Mouse (Mus musculus) thymus, adult 2 months (tissue): Measurements from ENCODE around the gene Intu. TPM values are rescaled to one million over a fixed set of nuclear protein-coding genes. Genes with fewer than 3 reads are reported as not detected.

Source experiments
- DNase-seq: peaks from one replicate; pipeline ENCODE4 v3.0.0; 2021
- H3K27ac ChIP-seq: fragments of 200-500 bp; 2 replicates; pipeline ENCODE4 v1.5.1; 2012; ENCODE audit warnings: low read length, control low read depth; ENCODE audit not compliant: control insufficient read depth, insufficient read depth
- H3K27me3 ChIP-seq: fragments of 200-500 bp; 2 replicates; pipeline ENCODE4 v1.6.1; 2012; ENCODE audit warnings: mild to moderate bottlenecking, low read length, moderate library complexity, mixed read lengths; ENCODE audit not compliant: control insufficient read depth, insufficient read depth
- H3K36me3 ChIP-seq: fragments of 200-500 bp; 2 replicates; pipeline ENCODE4 v1.6.1; 2012; ENCODE audit warnings: mild to moderate bottlenecking, low read length, moderate library complexity; ENCODE audit not compliant: control insufficient read depth, insufficient read depth
- H3K4me1 ChIP-seq: fragments of 200-500 bp; replicated peaks from 2 replicates; pipeline ENCODE4 v1.6.1; 2012; ENCODE audit warnings: low read length; ENCODE audit not compliant: control insufficient read depth, insufficient read depth
- H3K4me3 ChIP-seq: fragments of 200-500 bp; 2 replicates; pipeline ENCODE4 v1.5.1; 2012; ENCODE audit warnings: mild to moderate bottlenecking, low read length, control low read depth, moderate library complexity; ENCODE audit not compliant: control insufficient read depth, insufficient read depth
- CTCF ChIP-seq: fragments of 200-500 bp; IDR thresholded peaks from 2 replicates; pipeline ENCODE4 v1.5.1; 2012; ENCODE audit warnings: mild to moderate bottlenecking, control low read depth, low read length, moderate library complexity, borderline replicate concordance; ENCODE audit not compliant: control insufficient read depth, poor library complexity, insufficient read depth; ENCODE audit errors: extremely low read depth
- POLR2A ChIP-seq: fragments of 200-500 bp; IDR thresholded peaks from 2 replicates; pipeline ENCODE4 v1.6.1; 2012; ENCODE audit warnings: mild to moderate bottlenecking, low read length, control low read depth, moderate library complexity; ENCODE audit not compliant: control insufficient read depth, poor library complexity, insufficient read depth; ENCODE audit errors: extremely low read depth
- WGBS: fragments of 180-500 bp; shearing (Covaris S2); methylation state at CpG from one replicate; pipeline ENCODE4 v1.1.7; 2018; 5-methylcytosine and 5-hydroxymethylcytosine counted together
- polyA plus RNA-seq: library from polyadenylated mRNA; depleted of rRNA; stranded (reverse); fragments of >200 nt; gene quantifications from 2 replicates; pipeline ENCODE4 v1.2.3, GENCODE M21; 2012; rRNA removed

Intu gene
- polyA plus RNA-seq, 1 experiment: 2.1 TPM

DNA sequence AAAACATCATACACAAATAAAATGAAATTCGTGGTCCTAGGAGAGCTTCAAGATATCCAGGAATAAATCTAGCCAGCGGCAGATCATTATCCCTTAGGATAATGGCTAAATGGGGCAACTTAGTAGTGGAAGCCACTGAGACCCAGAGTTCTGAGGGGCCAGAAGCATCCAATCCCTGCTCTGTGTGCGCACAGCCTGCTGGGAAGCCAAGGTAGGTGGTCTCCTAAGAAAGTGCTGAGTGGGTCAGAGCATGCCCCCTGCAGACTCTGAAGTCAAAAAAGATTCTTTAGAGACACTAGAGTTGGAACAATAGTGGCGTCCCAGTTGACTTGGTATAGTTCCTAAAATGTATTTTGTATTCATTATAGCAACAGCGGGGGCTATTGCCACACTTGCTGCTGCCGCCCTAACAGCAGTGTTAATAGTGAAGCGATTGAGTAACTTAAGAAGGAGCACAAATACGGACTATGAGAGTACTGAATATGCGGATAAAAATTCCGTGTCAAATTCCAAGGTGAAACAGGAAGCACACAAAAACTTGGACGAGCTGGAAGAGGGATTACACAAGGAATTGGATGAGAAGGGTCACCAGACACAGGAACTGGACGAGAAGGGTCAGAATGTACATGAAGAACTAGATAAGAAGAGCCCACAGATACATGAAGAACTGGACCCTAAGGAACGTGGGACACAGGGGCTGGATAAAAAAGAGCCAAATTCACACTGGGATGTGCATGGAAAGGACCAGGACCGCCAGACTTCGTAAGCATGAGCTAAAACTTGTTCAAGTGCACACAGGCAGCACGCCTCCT lies 213.1 kb downstream of the Intu start, which contains the start of gene Hspa4l:
Gene Hspa4l (plus strand): TSS at position 472 of the 812 bp plus-strand sequence.
- Histone ChIP-seq H3K27me3 (no peaks in the 10 kb centered on the region), H3K36me3 (no peaks in the 10 kb centered on the region), H3K4me1 (peaks cover 6% of the 10 kb centered on the region), H3K27ac (peak within 1 kb of the TSS; percentile 76), H3K4me3 (peak within 1 kb of the TSS; percentile 67)
- peak; percentile 8 for DNase-seq
- no peak for TF ChIP-seq CTCF
- no peak for TF ChIP-seq POLR2A
- WGBS: 52% methylated on average over 16 of the region's 16 CpGs

DNA sequence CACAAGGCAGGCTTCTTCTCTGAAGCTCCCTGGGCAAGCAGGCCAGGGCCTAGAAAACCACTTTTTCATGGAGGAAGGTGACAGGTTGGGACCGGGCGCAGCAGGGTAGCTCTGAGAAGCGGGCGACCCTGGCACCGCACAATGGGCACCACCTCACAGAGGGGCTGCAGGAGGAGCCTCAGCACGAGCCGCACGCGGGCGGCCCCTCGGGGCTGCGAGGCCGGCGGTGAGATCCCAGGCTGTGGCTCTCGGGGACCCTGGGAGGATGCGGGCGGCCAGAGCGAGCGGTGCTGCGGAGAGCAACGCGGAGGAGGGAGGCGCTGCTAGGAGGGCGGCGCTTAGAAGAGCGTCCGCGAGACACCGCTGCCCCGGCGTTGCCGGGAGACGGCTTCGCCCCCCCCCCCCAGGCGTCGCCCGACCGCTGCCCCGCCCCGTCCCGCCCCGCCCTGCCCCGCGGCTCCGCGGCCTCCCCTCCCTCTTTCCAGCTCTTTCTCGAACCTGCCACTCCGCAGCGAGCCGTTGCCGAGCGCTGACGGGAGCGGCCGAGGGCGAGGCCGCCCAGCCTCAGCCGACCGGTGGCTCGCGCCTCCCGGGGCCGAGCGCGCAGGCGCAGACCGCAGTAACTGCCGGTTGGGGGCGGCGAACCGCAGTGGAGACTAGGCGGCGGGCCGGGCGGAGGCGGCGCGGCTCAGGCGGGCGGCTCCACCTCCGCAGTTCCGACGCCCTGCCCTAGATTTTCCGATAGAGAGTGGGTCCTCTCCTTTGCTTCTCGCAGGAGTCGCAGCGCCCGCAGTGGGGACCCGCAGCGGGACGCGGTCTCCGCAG lies 214.0 kb downstream of the Intu start:
- H3K4me3 ChIP-seq: peak overlapping the region; percentile 67
- peak overlapping the region; percentile 76 for H3K27ac ChIP-seq
- TF ChIP-seq CTCF (0 out of 2 replicates have a peak, but pooled peaks have one; percentile 35), POLR2A (peak; percentile 80)
- WGBS: under 1% methylated on average over 78 of the region's 93 CpGs
- DNase-seq: peak; percentile 94
- H3K4me1 ChIP-seq: peaks cover 6% of the 10 kb centered on the region
- no peaks in the 10 kb centered on the region for H3K27me3 ChIP-seq
- H3K36me3 ChIP-seq: no peaks in the 10 kb centered on the region

DNA sequence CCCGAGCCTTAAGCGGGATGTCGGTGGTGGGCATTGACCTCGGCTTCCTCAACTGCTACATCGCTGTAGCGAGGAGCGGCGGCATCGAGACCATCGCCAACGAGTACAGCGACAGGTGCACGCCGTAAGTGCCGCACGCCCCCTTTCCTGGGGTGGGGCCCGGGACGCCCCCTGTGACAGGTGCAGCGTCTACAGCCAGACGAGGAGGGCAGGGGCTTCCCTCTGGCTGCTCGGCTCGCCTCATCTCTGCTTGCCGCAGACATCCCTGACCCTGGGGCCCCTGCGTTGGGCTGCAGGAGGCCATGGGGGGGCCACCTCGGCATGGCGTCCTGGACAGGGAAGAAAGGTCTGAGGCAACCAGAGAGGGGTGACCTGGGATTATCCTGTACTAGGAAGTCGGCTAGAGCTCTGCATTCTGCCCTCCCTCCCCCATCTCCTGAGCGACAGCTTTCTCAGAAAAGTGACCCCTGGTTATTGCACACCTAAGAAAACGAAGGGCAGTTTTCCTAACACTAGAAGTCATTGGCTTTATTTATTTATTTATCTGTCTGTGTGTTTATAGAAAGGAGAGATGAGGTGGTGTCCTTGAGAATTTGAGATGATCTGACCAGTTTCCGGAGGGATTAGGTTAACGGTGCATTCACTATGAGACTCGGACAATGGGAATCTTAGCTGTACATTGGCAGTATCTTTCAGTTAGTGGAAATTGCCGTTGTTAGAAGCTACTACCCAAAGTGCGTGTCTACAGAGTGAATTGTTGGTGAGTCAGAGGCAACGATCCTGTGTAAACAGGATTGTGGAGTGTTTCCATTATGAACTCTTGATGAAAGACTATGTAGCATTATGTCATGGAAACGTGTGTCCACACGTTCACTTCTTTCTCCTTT lies 214.8 kb downstream of the Intu start:
- peak; percentile 89 for DNase-seq
- H3K36me3 ChIP-seq: no peaks in the 10 kb centered on the region
- WGBS: 2% methylated on average over 37 of the region's 37 CpGs
- H3K27me3 ChIP-seq: no peaks in the 10 kb centered on the region
- TF ChIP-seq CTCF: 0 out of 2 replicates have a peak, but pooled peaks have one; percentile 22
- no peak for TF ChIP-seq POLR2A
- peak overlapping the region; percentile 67 for H3K4me3 ChIP-seq
- H3K27ac ChIP-seq: peak overlapping the region; percentile 76
- peaks cover 6% of the 10 kb centered on the region for H3K4me1 ChIP-seq

Other genes starting within 250 kb of the Intu start
- gene Slc25a31, start 177.6 kb downstream of the Intu start, polyA plus RNA-seq: 0.10 and 0.16 TPM in 2 replicates
- 23.5 and 27.8 TPM in 2 replicates for gene Hspa4l, start 213.2 kb downstream of the Intu start, polyA plus RNA-seq